Mouse (Mus musculus): ENCODE results near the gene Traf6.

DNA sequence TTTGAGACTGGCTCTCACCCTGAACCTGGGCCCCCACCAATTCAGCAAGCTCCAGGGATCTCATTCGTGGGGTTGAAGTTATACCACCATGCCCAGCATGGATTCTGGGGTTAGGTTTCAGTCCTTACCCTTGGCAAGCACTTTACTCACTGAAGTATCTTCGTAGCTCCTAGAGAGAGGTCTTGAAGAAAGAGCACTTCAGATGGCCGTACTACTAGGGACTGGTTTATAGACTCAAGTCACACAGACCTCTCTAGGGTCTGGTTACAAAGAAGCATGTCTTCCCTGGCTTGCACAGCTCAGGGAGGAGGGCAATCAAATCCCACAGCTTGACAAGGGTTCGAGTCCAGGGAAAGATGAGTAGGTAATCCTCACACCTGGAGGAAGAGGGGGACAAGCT is 43.6 kb downstream of the Traf6 start:
- TF ChIP-seq CTCF (IDR thresholded peaks at IDR 0.05; ENCODE audit: control insufficient read depth, insufficient read depth, low read length) (no peak), POLR2A (IDR thresholded peaks at IDR 0.05; ENCODE audit: borderline replicate concordance, control insufficient read depth, low read depth, low read length) (no peak)
